Mouse (Mus musculus) frontal cortex, postnatal 14 days (tissue): ENCODE measurements at regions not wholly inside any gene's neighbourhood (a gene's known extent, or its start where the extent isn't known, plus 50 kb on each side); places are given as distances from the start of the nearest gene placed in this dataset.
A peak's percentile ranks its signal among the peaks of the same experiment; 100 is the strongest.

Experiments
- DNase-seq, 2 experiments: peaks; one replicate each; pipeline ENCODE4 v3.0.0; 2022; ENCODE audit warnings: low spot score in 2 of 2

- no peak for DNase-seq
Observed at GRCm38 (mm10) chr8:109012655-109013054, 481.2 kb upstream of the Pmfbp1 start.

- no peak for DNase-seq
Observed at GRCm38 (mm10) chr8:109013577-109013976, 480.2 kb upstream of the Pmfbp1 start.

GRCm38 (mm10) chr8:109014746-109015145 is 479.1 kb upstream of the Pmfbp1 start:
- DNase-seq: peak in 1 of 2 experiments; percentile 13

GRCm38 (mm10) chr8:109019565-109019964 is 474.3 kb upstream of the Pmfbp1 start:
- no peak for DNase-seq

- DNase-seq: no peak
Observed at GRCm38 (mm10) chr8:109020102-109020501, 473.7 kb upstream of the Pmfbp1 start.

GRCm38 (mm10) chr8:109027923-109028322 is 465.9 kb upstream of the Pmfbp1 start:
- DNase-seq: no peak

GRCm38 (mm10) chr8:109053608-109054007 is 440.2 kb upstream of the Pmfbp1 start:
- no peak for DNase-seq

- DNase-seq: no peak
Observed at GRCm38 (mm10) chr8:109059152-109059551, 434.7 kb upstream of the Pmfbp1 start.

- no peak for DNase-seq
Observed at GRCm38 (mm10) chr8:109062376-109062775, 431.5 kb upstream of the Pmfbp1 start.

GRCm38 (mm10) chr8:109073715-109074114 is 420.1 kb upstream of the Pmfbp1 start:
- no peak for DNase-seq

GRCm38 (mm10) chr8:109075006-109075405 is 418.8 kb upstream of the Pmfbp1 start:
- DNase-seq: no peak

- DNase-seq: no peak
Observed at GRCm38 (mm10) chr8:109079223-109079622, 414.6 kb upstream of the Pmfbp1 start.

GRCm38 (mm10) chr8:109081295-109081694 is 412.5 kb upstream of the Pmfbp1 start:
- no peak for DNase-seq

- DNase-seq: no peak
Observed at GRCm38 (mm10) chr8:109085134-109085533, 408.7 kb upstream of the Pmfbp1 start.

- DNase-seq: no peak
Observed at GRCm38 (mm10) chr8:109087781-109088180, 406.0 kb upstream of the Pmfbp1 start.

- DNase-seq: no peak
Observed at GRCm38 (mm10) chr8:109099671-109100070, 394.2 kb upstream of the Pmfbp1 start.

GRCm38 (mm10) chr8:109101416-109101815 is 392.4 kb upstream of the Pmfbp1 start:
- DNase-seq: no peak

- no peak for DNase-seq
Observed at GRCm38 (mm10) chr8:109104798-109105326, 389.0 kb upstream of the Pmfbp1 start.

GRCm38 (mm10) chr8:109105693-109106092 is 388.1 kb upstream of the Pmfbp1 start:
- DNase-seq: no peak

GRCm38 (mm10) chr8:109106971-109107370 is 386.9 kb upstream of the Pmfbp1 start:
- DNase-seq: no peak

- DNase-seq: no peak
Observed at GRCm38 (mm10) chr8:109107762-109108161, 386.1 kb upstream of the Pmfbp1 start.

- no peak for DNase-seq
Observed at GRCm38 (mm10) chr8:109109390-109109789, 384.4 kb upstream of the Pmfbp1 start.

- no peak for DNase-seq
Observed at GRCm38 (mm10) chr8:109121776-109122175, 372.1 kb upstream of the Pmfbp1 start.

GRCm38 (mm10) chr8:109142495-109143158 is 351.2 kb upstream of the Pmfbp1 start:
- no peak for DNase-seq
